Mouse (Mus musculus) neural tube, postnatal 0 days (tissue): ENCODE data around the gene Gal3st2b. TPM values are rescaled to one million over a fixed set of nuclear protein-coding genes. Genes with fewer than 3 reads are reported as not detected.

Source experiments
- polyA plus RNA-seq: library from polyadenylated mRNA; unstranded; fragments of >200 nt; fragmentation: Nextera tagmentation; extraction: Ambion mirVana; gene quantifications from 2 replicates; pipeline ENCODE4 v1.2.1, GENCODE M21; 2015

Gal3st2b gene
- not detected in 2 replicates for polyA plus RNA-seq

GRCm38 (mm10) chr1:93918011-93918410 is at the start of gene Gal3st2b:
Gene Gal3st2b, plus strand, starts transcription at chr1:93918311.

GRCm38 (mm10) chr1:93990209-93990608 is 72.1 kb downstream of the Gal3st2b start, which contains the start of gene Gal3st2c:
Gene Gal3st2c, plus strand, starts transcription at chr1:93990509.

Other genes starting within 250 kb of the Gal3st2b start
- gene Bok, start 232.7 kb upstream of the Gal3st2b start, polyA plus RNA-seq: 71.9 and 80.7 TPM in 2 replicates
- 56.5 and 69.7 TPM in 2 replicates for gene Atg4b, start 166.8 kb upstream of the Gal3st2b start, polyA plus RNA-seq
- gene Thap4, start 163.4 kb upstream of the Gal3st2b start, polyA plus RNA-seq: 48.7 and 48.9 TPM in 2 replicates
- 123 TPM in 2 replicates for gene Dtymk, start 116.4 kb upstream of the Gal3st2b start, polyA plus RNA-seq
- 6.5 and 6.8 TPM in 2 replicates for gene Ing5, start 114.3 kb upstream of the Gal3st2b start, polyA plus RNA-seq
- gene D2hgdh, start 93.4 kb upstream of the Gal3st2b start, polyA plus RNA-seq: 9.2 and 9.6 TPM in 2 replicates
- not detected in 2 replicates for gene Gal3st2, start 57.0 kb upstream of the Gal3st2b start, polyA plus RNA-seq
- gene Gal3st2c, start 72.2 kb downstream of the Gal3st2b start, polyA plus RNA-seq: not detected in 2 replicates
- 1.1 and 1.3 TPM in 2 replicates for gene Neu4, start 102.1 kb downstream of the Gal3st2b start, polyA plus RNA-seq
- gene Pdcd1, start 134.2 kb downstream of the Gal3st2b start, polyA plus RNA-seq: not detected in 2 replicates